Mouse (Mus musculus) stomach, embryonic 16.5 days (tissue): ENCODE measurements around the gene Pga5. TPM values are rescaled to one million over a fixed set of nuclear protein-coding genes. Genes with fewer than 3 reads are reported as not detected.

Source experiments
- ATAC-seq: fragments of 200-750 bp; cut with Nextera tagmentation; 2 replicates; pipeline ENCODE4 v1.8.0; 2017; ENCODE audit warnings: moderate number of reproducible peaks, moderate TSS enrichment; ENCODE audit not compliant: insufficient read depth, low FRiP score
- H3K27ac ChIP-seq: fragments of 300-500 bp; sonication (generic); 2 replicates; pipeline ENCODE4 v1.5.1; 2014; ENCODE audit warnings: low read length
- H3K27me3 ChIP-seq: fragments of 300-500 bp; sonication (generic); 2 replicates; pipeline ENCODE4 v1.6.1; 2014; ENCODE audit warnings: low read length, control low read depth, mixed read lengths; ENCODE audit not compliant: control insufficient read depth, insufficient read depth
- H3K36me3 ChIP-seq: fragments of 300-500 bp; sonication (generic); 2 replicates; pipeline ENCODE4 v1.6.1; 2014; ENCODE audit warnings: low read length; ENCODE audit not compliant: control insufficient read depth, insufficient read depth
- H3K4me1 ChIP-seq: fragments of 300-500 bp; sonication (generic); 2 replicates; pipeline ENCODE4 v1.6.1; 2014; ENCODE audit warnings: low read length, control low read depth, mixed read lengths; ENCODE audit not compliant: control insufficient read depth, insufficient read depth
- H3K4me2 ChIP-seq: fragments of 300-500 bp; sonication (generic); 2 replicates; pipeline ENCODE4 v1.6.1; 2014; ENCODE audit warnings: low read depth, low read length, mixed read lengths
- H3K4me3 ChIP-seq: fragments of 300-500 bp; sonication (generic); replicated peaks from 2 replicates; pipeline ENCODE4 v1.5.1; 2014; ENCODE audit warnings: mild to moderate bottlenecking, low read length
- H3K9ac ChIP-seq: fragments of 300-500 bp; sonication (generic); 2 replicates; pipeline ENCODE4 v1.6.1; 2014; ENCODE audit warnings: low read length
- H3K9me3 ChIP-seq: fragments of 300-500 bp; sonication (generic); replicated peaks from 2 replicates; pipeline ENCODE4 v1.6.1; 2016; ENCODE audit warnings: low read length, control low read depth; ENCODE audit not compliant: control insufficient read depth
- WGBS: fragments of 180-500 bp; shearing (Covaris S2); extraction: QIAGEN DNeasy Blood & Tissue Kit; methylation state at CpG from one replicate; pipeline ENCODE4 v1.1.7; 2014; 5-methylcytosine and 5-hydroxymethylcytosine counted together
- polyA plus RNA-seq: library from polyadenylated mRNA; unstranded; fragments of >200 nt; fragmentation: Nextera tagmentation; extraction: Ambion mirVana; gene quantifications from 2 replicates; pipeline ENCODE4 v1.2.1, GENCODE M21; 2015

Gene Pga5
- polyA plus RNA-seq, 1 experiment from 2014 or later: 139 TPM

GRCm38 (mm10) chr19:10665093-10665492 is 12.8 kb downstream of the Pga5 start:
- Histone ChIP-seq H3K4me3 (no peak overlapping the region), H3K4me1 (no peaks in the 10 kb centered on the region), H3K9ac (no peak overlapping the region), H3K36me3 (no peaks in the 10 kb centered on the region), H3K27ac (no peak overlapping the region), H3K27me3 (no peaks in the 10 kb centered on the region), H3K9me3 (no peaks in the 10 kb centered on the region), H3K4me2 (no peak overlapping the region)
- 62% methylated on average over 3 of the region's 3 CpGs for WGBS
- ATAC-seq: peak; percentile 7; the same call in 1 of the 2 replicates

DNA sequence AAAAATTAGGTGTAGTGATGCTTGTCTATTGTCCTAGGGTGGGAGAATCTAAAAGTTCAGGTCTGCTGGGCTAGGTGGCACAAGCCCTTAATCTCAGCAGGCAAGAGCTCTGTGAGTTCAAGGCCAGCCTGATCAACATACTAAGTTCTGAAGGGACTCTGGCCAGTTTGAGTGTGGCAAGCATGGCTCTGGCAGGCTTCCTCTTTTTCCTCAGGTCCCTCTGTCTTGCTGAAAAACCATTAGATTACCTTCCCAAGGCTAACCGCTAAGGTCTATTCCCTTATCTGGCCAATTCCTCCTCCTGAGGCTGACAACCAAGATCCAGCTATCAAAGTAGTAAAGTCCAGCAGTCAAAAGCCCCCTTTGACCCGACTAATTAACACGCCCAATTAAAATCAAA is 15.2 kb downstream of the Pga5 start:
- Histone ChIP-seq H3K4me2 (no peak overlapping the region), H3K27me3 (no peaks in the 10 kb centered on the region), H3K9me3 (no peaks in the 10 kb centered on the region), H3K27ac (no peak overlapping the region), H3K4me3 (no peak overlapping the region), H3K36me3 (no peaks in the 10 kb centered on the region), H3K9ac (no peak overlapping the region), H3K4me1 (no peaks in the 10 kb centered on the region)
- ATAC-seq: no peak
- 80% methylated on average over 3 of the region's 3 CpGs for WGBS

- 74% methylated on average over 2 of the region's 2 CpGs for WGBS
- no peak overlapping the region for H3K9ac ChIP-seq
- no peaks in the 10 kb centered on the region for H3K36me3 ChIP-seq
- H3K4me1 ChIP-seq: no peaks in the 10 kb centered on the region
- no peak overlapping the region for H3K27ac ChIP-seq
- no peak for ATAC-seq
- no peak overlapping the region for H3K4me3 ChIP-seq
- H3K9me3 ChIP-seq: no peaks in the 10 kb centered on the region
- no peaks in the 10 kb centered on the region for H3K27me3 ChIP-seq
- no peak overlapping the region for H3K4me2 ChIP-seq
Measured at GRCm38 (mm10) chr19:10661919-10662318, 16.0 kb downstream of the Pga5 start.

DNA sequence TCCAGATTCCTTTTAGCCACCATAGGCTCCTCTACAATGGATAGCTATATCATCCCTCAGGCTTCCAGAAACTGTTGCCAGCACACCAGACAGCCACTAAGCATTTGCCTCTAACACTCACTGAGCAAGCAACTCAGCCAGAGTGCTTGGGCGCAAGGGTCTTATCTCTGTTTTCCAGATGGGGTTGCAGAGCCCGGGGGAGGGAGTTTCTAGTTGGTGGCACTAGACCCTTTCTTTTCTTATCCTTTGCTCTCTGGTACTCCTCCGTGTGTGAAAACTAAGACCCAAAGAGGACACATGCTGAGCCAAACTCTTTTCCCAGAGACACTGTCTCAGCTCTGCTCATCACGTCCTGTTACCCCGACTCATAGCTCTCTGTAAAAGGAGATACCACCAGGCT is 16.5 kb downstream of the Pga5 start:
- H3K4me1 ChIP-seq: no peaks in the 10 kb centered on the region; the same call in 1 of the 2 replicates
- H3K4me3 ChIP-seq: no peak overlapping the region
- H3K9me3 ChIP-seq: no peaks in the 10 kb centered on the region
- no peak overlapping the region for H3K27ac ChIP-seq
- no peaks in the 10 kb centered on the region for H3K27me3 ChIP-seq
- H3K9ac ChIP-seq: no peak overlapping the region
- WGBS: 74% methylated on average over 5 of the region's 5 CpGs
- no peaks in the 10 kb centered on the region for H3K36me3 ChIP-seq
- no peak for ATAC-seq
- H3K4me2 ChIP-seq: no peak overlapping the region

- Histone ChIP-seq H3K4me1 (no peaks in the 10 kb centered on the region; the same call in 1 of the 2 replicates), H3K27ac (no peak overlapping the region), H3K9me3 (no peaks in the 10 kb centered on the region), H3K9ac (no peak overlapping the region), H3K4me2 (no peak overlapping the region), H3K27me3 (no peaks in the 10 kb centered on the region), H3K4me3 (no peak overlapping the region), H3K36me3 (no peaks in the 10 kb centered on the region)
- ATAC-seq: no peak
- WGBS: 78% methylated on average over 2 of the region's 2 CpGs
Measured at GRCm38 (mm10) chr19:10658406-10658805, 19.5 kb downstream of the Pga5 start.

DNA sequence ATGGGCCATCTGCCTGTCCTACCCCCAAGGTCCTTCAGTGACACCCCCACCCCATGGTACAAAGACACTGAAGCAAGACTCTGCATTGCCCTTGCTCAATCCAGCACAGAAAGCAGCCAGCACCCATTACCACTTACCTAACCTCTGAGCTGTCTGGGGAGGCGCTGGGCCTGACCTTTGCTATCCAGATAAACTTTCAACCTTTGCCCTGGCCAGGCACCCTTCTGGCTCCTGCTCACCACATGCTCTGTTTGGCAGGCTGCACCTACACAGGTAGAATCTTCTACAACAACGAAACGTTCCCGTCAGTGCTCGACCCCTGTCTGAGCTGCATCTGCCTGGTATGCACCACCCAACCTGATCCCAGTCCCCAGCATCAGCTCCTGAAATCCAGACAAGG is 20.1 kb downstream of the Pga5 start:
- 70% methylated on average over 5 of the region's 5 CpGs for WGBS
- H3K27me3 ChIP-seq: no peaks in the 10 kb centered on the region
- H3K9me3 ChIP-seq: no peaks in the 10 kb centered on the region
- H3K4me2 ChIP-seq: no peak overlapping the region
- no peaks in the 10 kb centered on the region; the same call in 1 of the 2 replicates for H3K4me1 ChIP-seq
- no peak overlapping the region for H3K4me3 ChIP-seq
- no peaks in the 10 kb centered on the region for H3K36me3 ChIP-seq
- ATAC-seq: no peak
- no peak overlapping the region for H3K9ac ChIP-seq
- no peak overlapping the region for H3K27ac ChIP-seq

GRCm38 (mm10) chr19:10656058-10656457 is 21.8 kb downstream of the Pga5 start:
- 45% methylated on average over 3 of the region's 3 CpGs for WGBS
- Histone ChIP-seq H3K9ac (no peak overlapping the region), H3K4me3 (no peak overlapping the region), H3K9me3 (no peaks in the 10 kb centered on the region), H3K36me3 (no peaks in the 10 kb centered on the region), H3K4me2 (no peak overlapping the region), H3K27me3 (no peaks in the 10 kb centered on the region), H3K27ac (no peak overlapping the region), H3K4me1 (no peaks in the 10 kb centered on the region; the same call in 1 of the 2 replicates)
- ATAC-seq: no peak

DNA sequence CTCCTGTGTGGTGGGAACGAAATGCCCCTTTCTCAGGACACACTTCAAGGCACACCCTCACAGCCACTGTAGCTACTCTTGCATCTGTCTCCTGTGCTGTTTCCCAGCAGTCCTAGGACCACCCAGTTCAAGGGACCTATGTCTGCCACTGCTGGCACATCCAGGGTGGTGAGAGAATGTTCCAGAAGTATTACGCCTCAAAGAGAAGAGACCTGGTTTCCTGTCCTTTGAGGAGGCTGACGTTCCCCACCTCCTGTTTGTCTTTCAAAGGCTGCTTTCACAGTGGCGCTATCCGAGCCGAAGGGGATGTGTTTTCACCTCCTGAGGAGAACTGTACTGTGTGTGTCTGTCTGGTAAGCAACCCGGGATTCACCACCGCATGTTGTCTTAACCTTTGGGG is 29.7 kb downstream of the Pga5 start:
- Histone ChIP-seq H3K9me3 (no peaks in the 10 kb centered on the region), H3K4me3 (no peak overlapping the region), H3K36me3 (no peaks in the 10 kb centered on the region), H3K4me1 (no peaks in the 10 kb centered on the region), H3K27me3 (no peaks in the 10 kb centered on the region), H3K27ac (no peak overlapping the region), H3K9ac (no peak overlapping the region), H3K4me2 (no peak overlapping the region)
- 76% methylated on average over 8 of the region's 8 CpGs for WGBS
- no peak for ATAC-seq

DNA sequence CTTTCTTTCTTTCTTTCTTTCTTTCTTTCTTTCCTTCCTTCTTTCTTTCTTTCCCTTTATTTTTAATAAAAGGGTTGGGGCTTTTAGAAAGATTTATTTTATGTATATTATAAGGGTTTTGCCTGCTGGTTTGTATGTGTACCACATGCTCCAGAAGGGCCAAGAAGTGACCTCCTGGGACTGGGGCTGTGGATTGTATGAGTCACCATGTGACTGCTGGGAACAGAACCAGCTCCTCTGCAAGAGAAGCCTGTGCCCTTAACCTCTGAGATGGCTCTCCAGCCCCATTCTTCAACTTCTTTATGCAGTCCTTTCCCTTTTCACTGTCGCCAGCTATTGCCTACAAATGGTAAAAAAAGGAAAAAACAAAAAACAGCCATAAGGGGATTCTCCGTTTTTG is 32.3 kb downstream of the Pga5 start:
- no peak overlapping the region for H3K4me3 ChIP-seq
- no peaks in the 10 kb centered on the region for H3K36me3 ChIP-seq
- H3K4me2 ChIP-seq: no peak overlapping the region
- 80% methylated on average over 2 of the region's 2 CpGs for WGBS
- H3K27me3 ChIP-seq: no peaks in the 10 kb centered on the region; the same call in 1 of the 2 replicates
- no peak overlapping the region for H3K27ac ChIP-seq
- H3K9ac ChIP-seq: no peak overlapping the region
- ATAC-seq: no peak
- no peaks in the 10 kb centered on the region for H3K9me3 ChIP-seq
- H3K4me1 ChIP-seq: no peaks in the 10 kb centered on the region; the same call in 1 of the 2 replicates
